Mouse (Mus musculus): ENCODE data around the gene Pitx2. TPM values are rescaled to one million over a fixed set of nuclear protein-coding genes. Genes with fewer than 3 reads are reported as not detected.

Gene Pitx2
- polyA plus RNA-seq, 1 experiment from 2014 or later = 4.9 TPM

Other genes with a start within 250 kb of the Pitx2 start
- gene Enpep, start 132.8 kb downstream of the Pitx2 start, polyA plus RNA-seq (2015; fragmentation: Nextera tagmentation; extraction: Ambion mirVana) = 1.7 and 3.3 TPM in 2 replicates